Mouse (Mus musculus): ENCODE measurements around the gene Myo1e.

DNA sequence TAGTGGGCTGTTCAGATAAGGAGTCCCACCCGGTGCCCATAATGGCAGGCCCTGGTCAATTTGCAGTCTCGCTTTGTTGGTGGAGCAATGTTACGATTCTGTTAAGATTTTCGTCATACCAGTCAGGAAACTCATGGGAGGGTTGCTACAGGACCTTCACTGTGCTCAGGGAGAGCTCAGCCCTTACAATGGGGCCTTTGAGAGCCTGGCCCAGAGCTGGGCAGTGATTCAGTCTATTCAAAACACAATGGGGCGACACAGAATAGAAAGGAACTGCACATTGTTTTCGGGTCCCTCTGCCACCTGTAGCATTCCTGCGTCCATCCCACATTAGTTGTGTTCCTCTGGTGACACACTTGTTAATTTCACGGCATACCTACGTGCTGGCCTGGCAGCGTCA is 62.2 kb downstream of the Myo1e start:
- TF ChIP-seq POLR2A (IDR thresholded peaks at IDR 0.05; ENCODE audit: borderline replicate concordance, control insufficient read depth, low read depth, low read length) (no peak), CTCF (IDR thresholded peaks at IDR 0.05; ENCODE audit: control insufficient read depth, insufficient read depth, low read length) (no peak)
